Mouse (Mus musculus) B cell, adult 62 days (primary cell): ENCODE data around the gene Bspry. TPM values are rescaled to one million over a fixed set of nuclear protein-coding genes. Genes with fewer than 3 reads are reported as not detected.

ENCODE experiments used
- total RNA-seq: library from RNA; stranded (reverse); gene quantifications from 4 replicates; pipeline ENCODE4 v1.2.4, GENCODE M21; 2023

Gene Bspry
- 9.1 to 11.5 TPM (median 10.5 TPM) in 4 replicates for total RNA-seq

GRCm38 (mm10) chr4:62479937-62480708, at the start of gene Bspry:
Bspry (plus strand) TSS chr4:62480053.

DNA sequence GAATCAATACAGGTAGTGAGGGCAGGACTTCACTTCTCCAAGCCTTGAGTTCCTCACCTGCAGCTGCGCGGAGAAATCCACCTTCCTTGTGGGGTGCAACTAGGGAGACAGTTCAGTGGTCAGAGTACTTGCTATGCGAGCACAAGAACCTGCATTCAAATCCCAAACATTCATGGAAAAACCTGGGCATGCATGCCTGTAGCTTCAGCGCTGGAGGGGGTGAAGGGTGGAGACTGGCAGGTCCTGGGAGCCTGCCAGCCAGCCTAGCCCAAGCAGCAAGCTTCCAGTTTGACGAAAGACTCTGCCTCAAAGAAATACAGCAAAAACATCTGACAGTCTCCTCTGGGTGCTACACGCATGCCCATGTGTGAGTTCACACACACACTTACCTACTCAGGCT, 44.8 kb upstream of the Bspry start, which contains the start of gene Rnf183:
Gene Rnf183 (minus strand): TSS at position 172 of the 400 bp plus-strand sequence.

GRCm38 (mm10) chr4:62470598-62471051, 9.2 kb upstream of the Bspry start, which contains the start of gene Wdr31:
Wdr31 (minus strand) TSS chr4:62470896.

DNA sequence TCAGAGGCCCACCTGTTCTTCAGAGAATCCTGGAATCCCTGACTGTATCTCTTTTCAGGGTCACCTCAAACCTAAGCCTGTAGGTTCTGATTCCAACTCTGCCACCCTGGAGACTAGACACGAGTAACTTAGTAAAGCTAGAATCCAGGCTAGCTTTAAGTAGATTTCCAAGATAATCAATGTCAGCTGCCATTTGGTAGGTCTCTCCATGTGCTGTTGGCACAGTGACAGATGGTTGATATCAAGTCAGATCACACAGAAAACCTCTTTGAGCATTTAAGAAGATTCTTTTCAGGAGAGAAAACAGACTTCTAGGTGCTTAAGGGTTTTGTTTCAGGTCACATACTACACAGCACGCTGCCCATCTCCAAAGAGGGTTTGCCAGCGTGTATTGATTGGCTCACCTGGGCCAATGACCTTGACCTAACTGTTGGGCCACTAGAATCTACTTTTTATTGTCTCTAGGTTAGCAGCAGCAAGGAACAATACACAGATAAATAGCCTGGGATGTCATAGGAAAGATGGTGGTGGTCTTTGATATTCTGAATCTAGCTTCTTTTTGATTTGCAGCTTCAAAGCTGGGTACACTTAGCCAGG, 23.6 kb downstream of the Bspry start, which contains the start of gene Hdhd3:
Gene Hdhd3 (minus strand): TSS at position 94 of the 597 bp plus-strand sequence.

DNA sequence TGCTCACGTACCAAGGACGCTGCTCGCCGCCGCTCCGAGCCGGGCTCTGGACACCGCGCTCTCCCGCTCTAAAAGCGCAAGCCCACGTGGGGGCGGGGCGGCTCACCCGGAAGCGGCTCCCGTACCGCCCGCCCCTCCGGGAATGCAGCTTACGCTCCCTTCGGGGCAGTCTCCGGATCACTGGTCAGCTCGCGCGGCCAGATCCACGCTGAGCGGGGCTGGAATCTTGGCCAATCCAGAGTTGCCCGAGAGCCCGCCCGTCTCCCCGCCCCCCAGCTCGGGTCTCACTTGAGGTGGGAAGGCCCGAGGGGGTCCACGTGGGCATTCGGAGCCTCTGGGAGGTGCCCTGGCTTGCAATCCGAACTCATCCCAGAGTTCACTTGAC, 40.0 kb downstream of the Bspry start, which contains the start of gene Alad:
Gene Alad (minus strand): TSS at position 70 of the 385 bp plus-strand sequence.

DNA sequence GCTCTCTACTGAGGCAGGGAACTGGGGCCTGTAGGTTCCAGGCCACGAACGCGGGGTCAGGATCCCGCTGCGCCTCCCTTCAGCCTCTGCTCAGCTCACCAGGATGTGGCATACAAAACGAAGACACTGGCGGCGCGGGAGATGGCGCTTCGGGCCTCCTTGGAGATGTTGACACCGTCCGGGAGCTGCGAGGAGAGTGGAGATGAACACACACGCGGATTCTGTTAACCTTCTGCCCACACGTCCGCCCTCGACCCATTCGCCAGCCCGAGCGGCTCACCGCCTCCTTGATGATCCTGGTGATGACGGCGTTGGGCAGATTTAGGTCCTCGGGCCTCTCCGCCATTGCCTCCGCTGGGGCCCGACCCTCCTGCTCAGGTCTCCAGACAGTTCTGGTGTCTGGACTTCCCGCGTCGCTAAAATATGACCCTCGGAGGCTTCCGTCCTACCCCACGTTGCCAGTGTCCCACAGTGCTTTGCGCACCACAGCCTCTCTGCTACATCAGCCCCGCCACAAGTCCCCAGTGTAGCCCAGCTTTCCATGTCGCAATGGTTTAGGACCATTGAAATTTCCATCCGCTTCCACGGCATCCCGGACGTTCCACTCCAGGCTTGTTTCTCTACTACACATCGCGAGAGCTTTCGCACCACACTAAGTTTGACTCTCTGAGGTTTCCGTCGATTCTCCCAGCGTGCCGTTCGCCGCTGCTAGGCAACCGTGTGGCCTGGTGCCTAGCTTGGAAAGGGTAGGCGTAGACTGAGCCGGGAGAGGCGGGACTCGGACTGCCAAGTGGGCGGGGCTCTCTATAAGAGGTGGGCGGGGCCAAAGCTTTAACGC, 45.0 kb downstream of the Bspry start, which contains the start of the genes Pole3 and 4933430I17Rik:
Gene Pole3 (minus strand): TSS at position 418 of the 838 bp plus-strand sequence.
Gene 4933430I17Rik (plus strand): TSS at position 719 of the 838 bp plus-strand sequence.

Other genes starting within 250 kb of the Bspry start
- gene Zfp37, start 249.0 kb upstream of the Bspry start, total RNA-seq = not detected in 4 replicates
- 3.4 to 5.1 TPM (median 4.3 TPM) in 4 replicates for gene Slc31a2, start 217.5 kb upstream of the Bspry start, total RNA-seq
- gene Fkbp15, start 119.5 kb upstream of the Bspry start, total RNA-seq = 102 to 109 TPM (median 105 TPM) in 4 replicates
- gene Slc31a1, start 119.3 kb upstream of the Bspry start, total RNA-seq = 12.8 to 14.7 TPM (median 13.9 TPM) in 4 replicates
- 48.4 to 56.4 TPM (median 48.7 TPM) in 4 replicates for gene Cdc26, start 71.4 kb upstream of the Bspry start, total RNA-seq
- gene Prpf4, start 71.3 kb upstream of the Bspry start, total RNA-seq = 24.8 to 28.4 TPM (median 25.4 TPM) in 4 replicates
- gene Rnf183, start 44.8 kb upstream of the Bspry start, total RNA-seq = not detected in 4 replicates
- not detected in 4 replicates for gene Wdr31, start 9.2 kb upstream of the Bspry start, total RNA-seq
- gene Hdhd3, start 23.4 kb downstream of the Bspry start, total RNA-seq = 0.49 to 0.98 TPM (median 0.83 TPM) in 3 of 4 replicates, not detected in the other
- 16.5 to 24.8 TPM (median 19.7 TPM) in 4 replicates for gene Alad, start 39.9 kb downstream of the Bspry start, total RNA-seq
- 18.5 to 21.5 TPM (median 20.9 TPM) in 4 replicates for gene Pole3, start 45.0 kb downstream of the Bspry start, total RNA-seq
- 0.32 to 1.2 TPM (median 0.84 TPM) in 4 replicates for gene 4933430I17Rik, start 45.3 kb downstream of the Bspry start, total RNA-seq
- gene Rgs3, start 79.8 kb downstream of the Bspry start, total RNA-seq = 30.4 to 40.4 TPM (median 35.8 TPM) in 4 replicates